Mouse (Mus musculus) layer of hippocampus, adult 8-10 months (tissue): ENCODE data around the gene Ptprg. TPM values are rescaled to one million over a fixed set of nuclear protein-coding genes. Genes with fewer than 3 reads are reported as not detected.

Experiments
- DNase-seq, 2 experiments: peaks; one replicate each; pipeline ENCODE4 v3.0.0; 2022; ENCODE audit warnings: low spot score in 2 of 2
- total RNA-seq, 4 experiments: library from RNA; stranded (reverse); gene quantifications; 2 replicates each; pipeline ENCODE4 v1.2.4; 2022

Gene Ptprg
- total RNA-seq, 4 experiments from 2014 or later: 88.2 to 105 (median 94.3) TPM

DNA sequence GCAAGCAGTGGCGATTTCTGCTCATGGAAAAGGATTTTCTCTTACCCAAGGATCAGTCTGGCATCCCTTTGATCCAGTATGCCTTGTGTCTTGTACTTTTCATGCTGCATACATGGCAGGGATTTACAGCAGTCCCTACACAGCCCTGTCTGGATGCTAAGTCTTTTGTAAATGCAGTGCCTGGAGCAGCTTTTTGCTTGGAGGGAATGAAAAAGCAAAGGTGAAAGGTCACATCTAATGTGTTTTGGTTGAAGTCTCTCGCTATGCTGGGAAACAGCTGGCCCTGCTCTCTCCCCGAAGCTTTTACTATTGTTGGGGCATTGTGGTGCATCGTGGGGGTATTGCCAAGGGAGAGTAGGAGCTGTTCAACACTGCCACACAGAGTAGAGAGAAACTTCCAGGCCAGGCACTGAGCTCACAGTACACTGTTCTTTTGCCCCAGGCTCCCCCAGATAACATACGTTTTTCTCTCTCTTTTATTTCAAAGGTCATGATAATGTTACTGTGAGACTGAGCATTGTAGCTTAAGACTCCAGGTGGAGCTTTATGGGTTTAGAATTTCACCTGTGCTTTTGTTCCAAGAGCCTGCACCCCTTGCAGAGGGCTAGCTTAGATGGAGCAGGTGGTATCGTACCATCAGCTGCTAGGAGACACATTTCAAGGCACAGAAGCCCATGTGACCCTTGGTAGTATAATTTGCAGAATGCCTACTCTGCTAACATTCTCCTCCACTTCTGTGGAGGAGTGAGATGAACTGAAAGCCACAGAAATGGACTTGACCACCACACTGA is 529.0 kb downstream of the Ptprg start:
- no peak for DNase-seq

DNA sequence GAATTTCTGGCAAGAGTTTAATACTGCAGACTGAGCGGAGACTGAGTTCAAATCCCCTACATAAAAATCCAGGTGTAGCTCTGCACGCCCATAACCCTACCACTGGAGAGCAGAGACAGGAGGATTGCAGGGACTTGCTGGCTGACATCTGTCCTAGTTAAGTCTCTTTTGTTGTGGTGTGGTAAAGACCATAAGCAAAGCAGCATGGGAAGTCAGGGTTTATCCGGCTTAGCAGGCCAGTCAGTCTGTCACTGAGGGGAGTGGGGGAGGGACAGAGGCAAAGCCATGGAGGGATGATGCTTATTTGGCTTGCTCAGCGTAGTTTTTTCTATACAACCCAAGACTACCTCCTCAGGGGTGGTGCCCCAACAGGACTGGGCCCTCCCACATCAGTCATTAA is 530.7 kb downstream of the Ptprg start:
- no peak for DNase-seq

DNA sequence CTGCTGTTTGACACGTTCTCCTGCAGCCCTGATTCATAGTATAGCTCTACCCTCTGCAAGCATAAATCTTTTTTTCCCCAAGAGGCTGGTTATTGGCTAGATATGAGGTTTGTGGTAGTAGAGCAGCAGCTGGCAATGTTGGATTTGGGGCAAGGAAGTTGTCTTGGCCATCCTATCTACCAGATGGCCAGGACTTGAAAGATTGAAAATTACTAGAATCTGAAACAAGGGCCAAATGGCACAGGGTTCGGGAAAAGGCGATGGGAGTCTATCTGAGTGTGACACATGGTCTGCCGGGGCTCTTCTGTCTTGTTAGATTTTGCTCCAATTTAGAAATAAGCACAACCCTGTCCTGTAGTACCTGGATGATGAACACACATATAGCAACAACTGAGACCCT is 531.7 kb downstream of the Ptprg start:
- no peak for DNase-seq

DNA sequence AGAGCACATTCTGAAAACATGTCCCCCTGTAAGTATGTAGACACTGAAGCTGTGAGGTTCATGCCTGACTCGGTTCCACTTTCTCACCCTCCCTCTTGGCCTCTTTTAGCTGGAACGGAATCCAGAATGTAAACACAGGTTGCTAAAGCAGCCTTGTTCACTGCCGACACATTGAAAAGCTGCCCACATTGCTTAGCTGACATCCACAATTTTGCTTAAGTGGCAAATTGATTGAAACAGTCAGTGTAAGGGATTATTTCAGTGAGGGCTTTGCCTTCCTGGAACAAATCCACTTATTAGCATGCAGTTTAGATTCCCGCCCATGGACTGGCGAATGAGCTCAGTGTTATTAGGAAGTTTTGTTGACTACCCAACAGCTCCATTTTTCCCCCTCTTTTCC is 532.8 kb downstream of the Ptprg start:
- no peak for DNase-seq

DNA sequence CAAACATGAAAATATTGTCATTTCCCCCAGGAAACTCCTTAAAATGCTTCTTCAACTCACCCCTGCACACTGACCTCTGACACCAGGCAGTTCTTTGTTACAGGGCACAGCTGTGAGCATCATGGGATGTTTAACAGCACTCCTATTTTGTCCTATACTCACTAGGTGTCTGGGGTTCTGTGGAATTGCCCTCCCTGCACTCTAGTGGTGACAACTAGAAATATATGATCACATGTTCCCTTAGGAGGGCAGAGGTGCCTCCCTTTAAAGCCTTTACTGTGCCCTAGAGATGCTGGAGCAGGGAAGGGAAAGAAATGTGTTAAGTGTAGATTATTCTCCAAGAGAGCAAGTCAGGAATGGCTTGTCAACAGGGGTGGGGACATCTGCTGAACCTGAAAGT is 536.6 kb downstream of the Ptprg start:
- DNase-seq: no peak

DNA sequence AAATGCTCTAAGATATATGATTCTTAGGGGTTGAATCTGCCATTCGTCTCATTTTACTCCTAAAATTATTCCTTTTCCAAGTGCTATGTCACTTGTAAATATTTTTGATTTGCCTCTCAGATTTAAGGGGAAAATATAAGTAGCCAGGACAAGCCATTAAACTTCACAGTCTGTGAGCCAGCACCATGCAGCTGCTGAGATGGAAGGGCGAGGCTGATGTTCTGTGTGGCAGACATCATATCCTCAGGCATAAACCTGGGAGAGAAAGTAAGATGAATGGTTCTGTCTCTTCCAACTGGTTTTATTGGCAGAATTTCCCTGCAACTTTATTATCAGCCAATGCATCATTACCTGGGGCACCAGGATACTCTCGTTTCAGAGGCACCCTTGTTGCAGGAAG is 538.4 kb downstream of the Ptprg start:
- DNase-seq: no peak

DNA sequence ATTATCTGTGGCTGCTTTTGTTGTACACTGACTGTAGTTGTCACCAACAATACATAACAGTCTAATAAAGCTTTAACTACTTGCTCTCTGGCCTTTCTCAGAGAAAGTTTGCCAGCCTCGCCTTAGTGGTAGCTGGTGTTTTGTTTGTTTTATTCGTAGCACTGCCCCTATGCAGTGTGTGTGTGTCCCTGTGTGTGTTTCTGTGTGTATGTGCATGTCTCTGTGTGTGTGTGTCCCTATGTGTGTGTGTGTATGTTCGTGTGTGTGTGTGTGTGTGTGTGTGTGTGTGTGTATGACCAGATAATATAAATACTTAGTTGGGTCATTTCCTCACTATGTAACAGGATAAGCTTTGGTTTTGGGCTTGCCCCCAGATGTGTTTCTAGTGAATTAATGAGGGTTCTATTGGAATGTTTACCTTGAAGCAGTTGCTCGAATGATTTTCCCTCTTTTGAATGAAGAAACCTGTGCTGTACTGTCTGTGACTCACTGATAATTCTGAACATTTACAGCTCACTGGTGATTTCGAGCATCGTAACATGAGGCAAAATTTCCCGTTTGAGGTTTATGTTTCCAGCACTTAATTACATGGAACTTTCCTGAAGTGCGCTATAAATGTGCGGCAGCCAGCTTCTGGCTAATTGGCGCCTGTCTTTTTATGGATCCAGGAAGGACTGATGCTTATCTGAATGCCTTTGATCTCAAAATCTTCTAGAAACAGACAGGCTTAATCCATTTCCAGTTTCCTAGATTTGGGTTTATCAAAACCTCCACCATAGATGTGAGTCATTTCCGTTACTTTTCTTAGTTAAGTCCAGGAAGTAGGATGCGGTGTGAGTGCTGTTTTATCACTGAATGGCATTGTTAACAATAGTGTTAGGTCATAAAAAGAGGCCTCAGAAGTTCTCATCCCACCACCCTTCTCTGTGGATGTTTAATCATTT is 546.3 kb downstream of the Ptprg start:
- DNase-seq: no peak

DNA sequence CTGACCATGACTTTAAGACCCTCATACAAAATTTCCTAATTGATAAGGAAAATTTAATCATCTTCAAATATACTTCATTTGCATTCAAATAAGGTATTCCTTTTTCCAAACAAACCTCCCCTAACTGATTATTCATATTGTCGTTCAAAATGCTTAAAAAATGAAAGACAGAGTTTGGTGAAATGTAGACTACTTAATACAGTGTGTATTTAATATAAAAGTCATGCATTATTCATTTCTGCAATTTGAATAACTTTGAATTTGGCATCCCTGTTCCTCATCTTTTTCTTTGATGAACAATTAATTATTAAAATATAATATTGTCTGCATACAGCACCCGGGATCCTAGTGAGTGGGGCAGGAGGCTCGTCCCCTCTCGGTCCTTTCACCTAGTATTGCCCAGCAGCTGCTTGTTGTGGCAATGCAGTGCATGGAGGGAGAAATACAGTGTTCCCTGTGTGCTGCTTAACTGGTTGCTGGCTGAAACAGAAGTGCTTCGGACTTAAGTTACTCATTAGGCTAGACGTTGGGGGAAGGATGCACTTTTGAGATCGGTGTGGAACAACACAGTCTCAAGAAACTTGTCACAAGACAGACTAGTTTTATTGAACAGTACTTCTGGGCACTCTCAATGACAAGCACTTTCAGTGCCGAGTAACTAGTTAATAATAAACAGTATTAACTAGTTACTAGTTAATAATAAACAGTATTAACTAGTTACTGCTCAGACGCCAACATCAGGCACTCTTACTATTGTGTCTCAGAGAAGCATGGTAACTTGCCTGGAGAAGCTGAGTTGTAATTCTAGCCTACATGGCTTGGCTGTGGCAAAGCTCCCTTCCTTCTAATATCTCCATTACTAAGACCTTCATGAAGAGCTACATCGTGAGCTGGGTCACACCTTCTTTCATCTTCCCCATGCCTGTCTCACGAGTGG is 549.3 kb downstream of the Ptprg start:
- no peak for DNase-seq

DNA sequence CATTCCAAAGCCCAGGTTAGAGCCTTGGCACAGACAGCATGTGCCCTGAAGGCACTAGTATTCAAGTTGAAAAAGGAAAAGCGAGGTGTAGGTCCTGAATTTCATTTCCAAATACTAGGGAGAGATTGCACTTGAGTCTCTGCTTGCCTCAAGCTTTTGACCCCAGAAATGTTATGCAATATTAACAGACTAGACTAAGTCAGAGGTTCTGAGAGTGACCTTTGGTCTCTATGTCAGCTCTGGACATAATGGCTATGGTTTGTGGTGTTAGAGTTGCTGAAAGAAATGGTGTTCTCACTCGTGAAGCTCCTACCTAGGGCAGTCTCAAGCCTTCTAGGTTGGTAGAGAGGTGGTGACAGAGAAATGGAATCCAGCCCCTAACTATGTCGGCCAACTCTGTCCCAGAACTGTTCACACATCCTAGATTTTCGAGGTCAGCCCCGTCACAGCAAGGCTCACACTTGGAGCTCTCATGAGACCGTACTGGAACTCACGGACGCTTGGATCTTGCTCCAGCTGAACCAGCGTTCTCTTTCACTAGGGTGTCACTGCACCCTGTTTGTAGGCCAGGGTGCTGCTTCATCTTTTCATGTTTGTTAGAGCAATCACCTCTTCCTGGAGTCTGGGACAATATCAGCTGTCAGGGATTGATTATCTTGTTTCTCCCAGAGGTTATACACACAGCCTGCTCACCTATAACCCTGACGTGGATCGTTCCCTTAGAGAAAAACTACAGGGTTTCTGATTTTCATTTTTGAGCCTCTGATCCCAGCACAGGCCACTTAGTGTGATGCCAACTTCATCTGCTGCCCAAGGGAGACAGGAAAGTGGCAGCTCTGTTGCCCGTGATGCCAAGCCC is 551.2 kb downstream of the Ptprg start:
- no peak for DNase-seq

DNA sequence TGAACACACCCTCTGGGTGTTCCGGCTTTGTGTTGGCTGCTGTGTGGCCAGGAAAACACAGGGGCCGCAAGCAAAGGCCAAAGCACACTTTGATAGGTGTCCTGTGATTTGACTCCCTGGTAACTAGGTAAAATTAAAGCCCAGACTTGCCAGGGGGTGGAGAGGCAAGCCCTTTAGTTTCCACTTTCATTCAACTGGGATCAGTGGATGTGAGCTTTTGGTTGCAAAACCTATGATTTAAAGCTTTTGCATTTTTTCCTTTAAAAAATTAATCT is 551.8 kb downstream of the Ptprg start:
- no peak for DNase-seq

DNA sequence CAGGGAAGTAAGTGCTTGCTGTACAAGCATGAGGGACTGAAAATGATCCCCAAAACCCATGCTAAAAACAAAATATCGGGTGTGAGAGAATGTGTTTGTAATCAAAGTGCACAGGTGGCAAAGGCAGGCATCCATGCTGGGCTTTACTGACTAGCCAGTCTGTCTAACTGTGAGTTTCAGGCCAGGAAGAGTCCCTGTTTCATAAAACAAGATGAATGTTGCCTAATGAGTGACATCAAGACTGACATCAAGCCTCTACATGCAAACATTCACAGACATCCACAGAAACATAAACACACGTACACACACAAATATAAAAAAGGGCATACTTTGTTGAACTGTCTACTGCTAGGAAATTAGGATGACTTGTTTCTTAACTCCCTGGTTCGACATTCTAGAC is 552.3 kb downstream of the Ptprg start:
- DNase-seq: no peak

DNA sequence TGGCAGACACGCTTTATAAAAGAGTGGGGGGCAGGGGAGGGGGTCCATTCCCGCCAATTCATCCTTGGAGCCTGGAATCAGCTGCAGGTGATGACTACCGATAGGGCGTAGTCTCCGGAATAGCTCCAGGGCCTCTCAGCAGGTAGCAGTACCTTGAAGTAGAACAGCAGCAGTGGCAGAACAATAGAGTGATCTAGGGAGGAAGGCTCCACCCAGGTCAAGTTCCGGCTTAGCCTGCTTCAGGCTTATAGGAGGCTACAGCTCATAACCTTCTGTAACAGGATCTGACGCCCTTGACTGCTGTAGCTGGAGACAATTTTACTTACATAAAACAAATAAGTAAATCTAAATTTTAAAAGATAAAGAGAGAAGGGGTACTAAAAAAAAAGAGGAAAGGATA is 554.1 kb downstream of the Ptprg start:
- DNase-seq: no peak

DNA sequence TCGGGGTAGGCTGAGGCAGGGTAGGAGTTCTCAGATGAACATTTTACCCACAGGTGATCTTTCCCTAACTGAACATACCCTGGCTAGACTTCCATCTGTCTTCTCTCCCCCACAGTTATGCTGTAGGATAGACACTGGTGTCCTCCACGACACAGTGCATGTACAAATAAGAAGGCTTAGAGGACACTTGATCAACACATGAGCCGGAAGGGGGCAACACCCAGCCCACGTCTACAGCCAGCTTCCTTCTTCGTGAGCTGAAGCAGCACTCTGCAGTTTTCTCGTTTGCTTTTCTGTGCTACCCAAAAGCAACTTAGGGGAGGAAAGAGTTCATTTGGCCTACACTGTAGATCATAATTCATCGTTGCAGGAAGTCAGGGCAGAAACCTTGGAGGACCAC is 554.7 kb downstream of the Ptprg start:
- DNase-seq: no peak

DNA sequence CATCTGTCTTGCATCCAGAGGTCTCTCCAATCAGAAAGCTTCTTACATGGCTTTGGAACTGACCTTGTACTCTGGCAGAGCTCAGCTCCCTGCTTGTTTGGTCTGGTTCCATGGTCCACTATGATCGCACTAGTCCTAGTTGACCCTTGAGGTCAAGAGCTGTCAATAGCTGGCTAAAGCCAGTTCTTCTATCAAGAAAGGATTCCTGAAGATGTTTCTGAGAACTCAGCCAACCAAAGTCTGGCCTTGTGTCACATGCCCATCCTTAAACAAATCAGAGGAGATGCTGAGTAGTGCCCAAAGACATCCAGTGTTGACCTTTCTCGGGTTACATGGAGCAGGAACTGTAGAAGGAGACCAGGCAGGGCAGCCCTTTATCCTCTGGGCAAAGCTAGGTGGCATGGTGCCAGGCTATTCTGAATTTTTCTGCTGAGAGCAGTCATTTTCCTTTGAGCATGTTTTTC is 559.2 kb downstream of the Ptprg start:
- no peak for DNase-seq

DNA sequence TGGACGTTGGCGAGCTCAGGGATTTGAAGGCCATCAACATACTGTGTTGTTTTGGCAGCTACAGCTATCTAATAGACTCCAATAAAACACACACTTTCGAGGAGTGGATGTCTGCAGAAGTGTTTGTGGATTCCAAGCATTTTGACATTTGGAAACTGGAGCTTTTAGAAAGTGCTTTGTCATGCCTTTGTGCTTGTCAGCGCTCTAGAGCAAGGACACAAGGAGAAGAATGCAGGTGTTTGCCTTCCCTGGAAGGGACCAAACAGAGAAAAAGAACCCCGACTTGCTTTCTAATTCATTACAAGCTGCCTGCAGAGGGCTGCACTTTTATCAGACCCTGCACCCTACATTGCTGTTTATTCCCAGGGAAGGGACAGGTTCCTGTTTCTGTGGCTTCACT is 560.0 kb downstream of the Ptprg start:
- no peak for DNase-seq

DNA sequence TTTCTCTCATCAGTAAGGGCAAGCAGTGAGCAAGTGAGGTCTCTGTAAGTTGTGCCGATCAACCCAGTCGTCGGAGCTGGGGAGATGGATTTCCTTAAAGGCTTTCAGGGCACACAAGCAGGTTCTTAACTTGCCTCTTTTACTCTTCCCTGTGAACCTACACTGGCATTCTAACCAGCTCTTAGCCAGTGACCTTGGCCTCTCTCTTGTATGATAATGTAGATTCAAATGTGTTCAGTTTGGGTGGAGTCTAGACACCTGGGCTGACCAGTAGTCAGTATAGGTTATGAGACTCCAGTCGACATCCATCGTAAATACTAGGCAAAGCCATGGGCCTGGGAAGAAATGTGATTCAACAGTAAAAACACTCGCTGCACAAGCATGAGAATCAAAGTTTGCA is 560.7 kb downstream of the Ptprg start:
- DNase-seq: no peak

DNA sequence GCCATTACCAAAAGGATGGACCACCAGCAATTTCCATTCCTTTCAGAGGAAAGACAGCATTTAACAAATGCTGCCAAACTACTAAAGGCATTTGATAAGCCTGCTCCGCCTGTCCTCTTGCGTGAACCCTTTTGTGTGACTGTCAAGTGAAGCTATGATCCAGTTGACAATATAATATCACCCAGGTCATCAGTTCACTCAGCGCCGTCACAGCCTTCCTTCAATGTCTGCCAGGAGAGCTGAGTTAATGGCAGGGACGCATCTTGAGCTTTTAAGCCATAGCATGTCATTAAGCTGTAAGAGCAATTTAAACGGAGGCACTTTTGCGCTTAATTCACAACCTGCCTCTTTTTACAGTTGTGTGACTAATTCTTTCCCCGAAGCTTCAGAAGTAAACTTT is 565.9 kb downstream of the Ptprg start:
- no peak for DNase-seq

DNA sequence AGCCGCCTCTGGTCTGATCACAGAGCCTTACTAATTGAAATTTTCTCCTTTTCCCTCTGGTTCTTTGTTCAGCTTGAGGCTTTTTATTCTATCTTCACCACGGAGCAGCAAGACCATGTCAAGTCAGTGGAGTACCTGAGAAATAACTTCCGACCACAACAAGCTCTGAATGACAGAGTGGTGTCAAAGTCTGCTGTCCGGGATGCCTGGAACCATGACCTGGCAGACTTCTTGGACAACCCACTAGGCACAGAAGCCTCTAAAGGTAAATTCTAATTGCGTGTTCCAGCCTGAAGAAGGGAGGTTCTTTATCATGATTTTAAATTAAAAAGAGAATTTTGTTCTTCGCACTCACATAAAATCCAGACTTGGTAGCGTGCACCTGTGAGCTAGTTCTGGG is 568.6 kb downstream of the Ptprg start:
- no peak for DNase-seq

DNA sequence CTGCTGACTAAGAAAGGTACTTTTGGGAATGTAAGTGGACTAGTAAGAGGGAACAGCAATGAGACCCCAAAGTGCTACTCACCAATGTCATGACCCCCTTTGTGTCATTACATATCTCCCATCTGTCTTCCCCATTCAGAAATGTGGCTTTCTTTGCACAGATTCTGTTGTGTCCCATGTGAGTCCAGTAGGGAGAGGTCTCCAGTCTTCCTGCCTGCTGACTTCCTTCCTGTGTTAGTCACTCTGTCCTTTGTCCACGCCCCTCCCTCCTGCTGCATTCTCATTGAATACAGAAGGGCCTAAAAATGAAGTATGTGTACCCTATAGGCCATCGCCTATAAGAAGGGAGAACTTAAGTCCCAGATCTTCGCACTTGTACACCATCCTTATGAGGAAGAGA is 571.4 kb downstream of the Ptprg start:
- no peak for DNase-seq

DNA sequence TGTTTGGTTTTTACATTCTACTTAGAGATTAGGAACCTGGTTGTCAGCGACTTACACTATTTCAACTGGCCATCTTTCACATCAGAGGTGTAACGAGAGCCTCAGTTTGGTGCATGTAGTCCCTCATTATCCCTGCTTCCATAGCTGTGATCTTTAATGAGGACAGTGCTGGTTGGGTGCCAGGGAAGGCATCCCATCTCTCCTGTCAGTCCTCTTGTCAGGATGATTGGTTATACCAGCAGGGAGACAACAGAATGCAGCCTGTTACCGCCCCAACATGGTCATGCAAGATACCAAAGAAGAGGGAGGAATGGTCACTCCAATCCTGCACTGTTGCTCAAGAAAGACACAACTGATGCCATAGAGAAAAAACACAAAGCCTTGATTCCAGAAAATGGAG is 574.6 kb downstream of the Ptprg start:
- DNase-seq: no peak
